ENCODE assay signal across 8 mouse cellular contexts in genomic region chr16:8671551-8672349, GRCm38 (mm10). TPM values are rescaled to one million over a fixed set of nuclear protein-coding genes. Genes with fewer than 3 reads are reported as not detected.
DNase-seq lines count a peak whose midpoint lies in the region; ATAC-seq and TF ChIP-seq lines count a peak whose summit lies in the region.

Carhsp1 (minus strand) TSS chr16:8672155.

- peak; percentile 51 for TF ChIP-seq CTCF in layer of hippocampus, adult 2 months (conservative IDR thresholded peaks at IDR 0.05)
- peak; percentile 50; the same call in 1 of the 2 replicates for TF ChIP-seq CTCF in lung, embryonic 14.5 days (IDR thresholded peaks at IDR 0.05; ENCODE audit: low read depth)
- no peak for TF ChIP-seq CTCF in olfactory bulb, adult 2 months (IDR thresholded peaks at IDR 0.05; ENCODE audit: insufficient read depth, low read depth, low read length)
- TF ChIP-seq CTCF in thymus, adult 2 months (IDR thresholded peaks at IDR 0.05; ENCODE audit: borderline replicate concordance, control insufficient read depth, extremely low read depth, insufficient read depth, low read length, poor library complexity): 0 out of 2 replicates have a peak, but pooled peaks have one; percentile 41

- ATAC-seq in forebrain, embryonic 15.5 days (replicated peaks): peak; percentile 92
- peak; percentile 93 for ATAC-seq in lung, embryonic 14.5 days (ENCODE audit: insufficient read depth)

- under 1% methylated on average over 67 of the region's 67 CpGs for WGBS in forebrain, embryonic 15.5 days
- under 1% methylated on average over 61 of the region's 67 CpGs for WGBS in lung, embryonic 14.5 days
- WGBS in olfactory bulb, adult 2 months: under 1% methylated on average over 65 of the region's 67 CpGs
- under 1% methylated on average over 65 of the region's 67 CpGs for WGBS in thymus, adult 2 months

- H3K4me1 ChIP-seq in forebrain, embryonic 15.5 days: peaks cover 42% of the 10 kb centered on the region
- peaks cover 12% of the 10 kb centered on the region; the same call in 1 of the 2 replicates for H3K4me1 ChIP-seq in lung, embryonic 14.5 days (ENCODE audit: insufficient read depth)
- peaks cover 23% of the 10 kb centered on the region for H3K4me1 ChIP-seq in olfactory bulb, adult 2 months (ENCODE audit: control insufficient read depth, insufficient read depth, low read length)
- peaks cover 9% of the 10 kb centered on the region for H3K4me1 ChIP-seq in thymus, adult 2 months (replicated peaks; ENCODE audit: control insufficient read depth, insufficient read depth, low read length)

- H3K9me3 ChIP-seq in forebrain, embryonic 15.5 days: no peaks in the 10 kb centered on the region
- H3K9me3 ChIP-seq in lung, embryonic 14.5 days (ENCODE audit: low read depth, low read length): no peaks in the 10 kb centered on the region

- DNase-seq in ES-CJ7 (ENCODE audit: low read depth, low spot score): peak; percentile 96
- peak; percentile 42 for DNase-seq in cerebellum, adult 11 months
- peak; percentile 93 for DNase-seq in heart, postnatal 25 days (ENCODE audit: low spot score)
- DNase-seq in layer of hippocampus, adult 2 months (ENCODE audit: low spot score in 2 of 2): peak; percentile 76 to 85
- DNase-seq in lung, embryonic 14.5 days: peak; percentile 97
- DNase-seq in thymus, adult 2 months: peak; percentile 97

- peak within 1 kb of the TSS; percentile 53 for H3K9ac ChIP-seq in forebrain, embryonic 15.5 days (replicated peaks)
- peak within 1 kb of the TSS; percentile 65 for H3K9ac ChIP-seq in lung, embryonic 14.5 days

- no peaks in the 10 kb centered on the region for H3K36me3 ChIP-seq in forebrain, embryonic 15.5 days
- H3K36me3 ChIP-seq in lung, embryonic 14.5 days (ENCODE audit: insufficient read depth): no peaks in the 10 kb centered on the region
- no peaks in the 10 kb centered on the region for H3K36me3 ChIP-seq in thymus, adult 2 months (ENCODE audit: control insufficient read depth, insufficient read depth, low read length)

- peak within 1 kb of the TSS; percentile 69 for H3K4me2 ChIP-seq in forebrain, embryonic 15.5 days (replicated peaks)
- H3K4me2 ChIP-seq in lung, embryonic 14.5 days: peak within 1 kb of the TSS; percentile 81

- 0 out of 2 replicates have a peak, but pooled peaks cover 8% of the 10 kb centered on the region for H3K27me3 ChIP-seq in forebrain, embryonic 15.5 days
- 0 out of 2 replicates have a peak, but pooled peaks cover 4% of the 10 kb centered on the region for H3K27me3 ChIP-seq in lung, embryonic 14.5 days (ENCODE audit: insufficient read depth, low read length)
- no peaks in the 10 kb centered on the region; the same call in 1 of the 2 replicates for H3K27me3 ChIP-seq in thymus, adult 2 months (ENCODE audit: control insufficient read depth, insufficient read depth, low read length)

- intact Hi-C loops in heart, postnatal 25 days (cut with DNase I): no loop called here

- TF ChIP-seq POLR2A in olfactory bulb, adult 2 months (IDR thresholded peaks at IDR 0.05; ENCODE audit: insufficient read depth, low read depth, low read length): no peak
- TF ChIP-seq POLR2A in thymus, adult 2 months (IDR thresholded peaks at IDR 0.05; ENCODE audit: control insufficient read depth, extremely low read depth, insufficient read depth, low read length, poor library complexity): peak; percentile 85

- H3K27ac ChIP-seq in forebrain, embryonic 15.5 days (replicated peaks): peak within 1 kb of the TSS; percentile 72
- peak within 1 kb of the TSS; percentile 81 for H3K27ac ChIP-seq in layer of hippocampus, adult 2 months
- H3K27ac ChIP-seq in lung, embryonic 14.5 days (ENCODE audit: low read depth): peak within 1 kb of the TSS; percentile 83
- no peak within 1 kb of the TSS for H3K27ac ChIP-seq in olfactory bulb, adult 2 months (ENCODE audit: insufficient read depth, low read depth, low read length)
- H3K27ac ChIP-seq in thymus, adult 2 months (ENCODE audit: control insufficient read depth, insufficient read depth, low read length): no peak within 1 kb of the TSS

- H3K4me3 ChIP-seq in forebrain, embryonic 15.5 days: peak within 1 kb of the TSS; percentile 75
- H3K4me3 ChIP-seq in layer of hippocampus, adult 2 months: peak within 1 kb of the TSS; percentile 55
- peak within 1 kb of the TSS; percentile 66 for H3K4me3 ChIP-seq in lung, embryonic 14.5 days (ENCODE audit: low read depth, low read length)
- peak within 1 kb of the TSS; percentile 55 for H3K4me3 ChIP-seq in olfactory bulb, adult 2 months (ENCODE audit: insufficient read depth, low read depth, low read length)
- H3K4me3 ChIP-seq in thymus, adult 2 months (ENCODE audit: control insufficient read depth, insufficient read depth, low read length): peak within 1 kb of the TSS; percentile 50

RNA-seq across cellular contexts. Expression of gene Carhsp1, which starts in this region (rescaled TPM):
- polyA plus RNA-seq in forebrain, embryonic 15.5 days (2015; fragmentation: Nextera tagmentation; extraction: Ambion mirVana): 183 and 199 TPM in 2 replicates
- 10 to 100 TPM; 17.6 to 20.9 TPM for total RNA-seq in heart, postnatal 25 days (2021)
- total RNA-seq in layer of hippocampus, adult 2 months (2021): 10 to 100 TPM; 22.1 to 22.4 TPM
- polyA plus RNA-seq in lung, embryonic 14.5 days (2014; fragmentation: Nextera tagmentation; extraction: Ambion mirVana): 27.6 and 27.7 TPM in 2 replicates
- polyA plus RNA-seq in olfactory bulb, adult 2 months (2012; ENCODE audit: insufficient read depth, insufficient read length, low replicate concordance, missing spikeins): not detected in 2 replicates
- polyA plus RNA-seq in thymus, adult 2 months (2012; rRNA removed): 42.0 and 47.4 TPM in 2 replicates

Comparison
In these comparisons a context has a peak if more than half of its experiments do, and no peak if none do; other contexts are left out.
1. DNase-seq: peak in every context shown above with its lines; median percentile 97 in lung, embryonic 14.5 days; 97 in thymus, adult 2 months; 96 in ES-CJ7; 93 in heart, postnatal 25 days; 80 in layer of hippocampus, adult 2 months; 42 in cerebellum, adult 11 months.
2. H3K27ac ChIP-seq: peak in forebrain, embryonic 15.5 days (single experiment), layer of hippocampus, adult 2 months (single experiment) and lung, embryonic 14.5 days (single experiment); none in olfactory bulb, adult 2 months (single experiment) and thymus, adult 2 months (single experiment).
3. Peak in every context shown above with its lines, with median percentiles within 50 percentile points of each other: H3K4me3 ChIP-seq.